Mouse (Mus musculus) gonadal fat pad, adult 2 months (tissue): ENCODE measurements around the gene Atxn3. TPM values are rescaled to one million over a fixed set of nuclear protein-coding genes. Genes with fewer than 3 reads are reported as not detected.

Experiments
- DNase-seq: peaks from one replicate; pipeline ENCODE4 v3.0.0-alpha.2; 2012; ENCODE audit warnings: low read depth
- polyA plus RNA-seq: library from polyadenylated mRNA; depleted of rRNA; stranded (reverse); fragments of >200 nt; gene quantifications from 2 replicates; pipeline ENCODE4 v1.2.3, GENCODE M21; 2012; rRNA removed

Atxn3 gene
- 6.0 and 8.0 TPM in 2 replicates for polyA plus RNA-seq

- DNase-seq, result no peak
These were observed at the start of gene Atxn3 for GRCm38 (mm10) chr12:101957942-101958544. Atxn3 (minus strand) TSS chr12:101958246.

GRCm38 (mm10) chr12:102000785-102001184 lies 42.7 kb upstream of the Atxn3 start:
- no peak for DNase-seq

- DNase-seq, result no peak
These were observed 40.9 kb upstream of the Atxn3 start for GRCm38 (mm10) chr12:101998929-101999328.

GRCm38 (mm10) chr12:101994576-101995467 lies 36.8 kb upstream of the Atxn3 start:
- DNase-seq, result no peak

GRCm38 (mm10) chr12:101987659-101988058 lies 29.6 kb upstream of the Atxn3 start:
- no peak for DNase-seq

GRCm38 (mm10) chr12:101985110-101985509 lies 27.1 kb upstream of the Atxn3 start:
- no peak for DNase-seq

GRCm38 (mm10) chr12:101982977-101983376 lies 24.9 kb upstream of the Atxn3 start:
- DNase-seq, result no peak

- DNase-seq, result no peak
These were observed 23.5 kb upstream of the Atxn3 start for GRCm38 (mm10) chr12:101981559-101981958.

- DNase-seq, result no peak
These were observed 22.2 kb upstream of the Atxn3 start for GRCm38 (mm10) chr12:101980266-101980665.

- DNase-seq, result no peak
These were observed 21.2 kb upstream of the Atxn3 start for GRCm38 (mm10) chr12:101979213-101979750.

- DNase-seq, result no peak
These were observed 20.5 kb upstream of the Atxn3 start for GRCm38 (mm10) chr12:101978588-101978987.

- DNase-seq, result no peak
These were observed 20.1 kb upstream of the Atxn3 start for GRCm38 (mm10) chr12:101978162-101978561.

- DNase-seq, result no peak
These were observed 19.4 kb upstream of the Atxn3 start for GRCm38 (mm10) chr12:101977404-101977915.

- DNase-seq, result no peak
These were observed 18.8 kb upstream of the Atxn3 start for GRCm38 (mm10) chr12:101976651-101977403.

GRCm38 (mm10) chr12:101975601-101976571 lies 17.8 kb upstream of the Atxn3 start, which contains the start of gene Cpsf2:
Cpsf2 (plus strand) TSS chr12:101975988.
- DNase-seq, result no peak

GRCm38 (mm10) chr12:101975167-101975600 lies 17.1 kb upstream of the Atxn3 start:
- no peak for DNase-seq

GRCm38 (mm10) chr12:101974571-101974970 lies 16.5 kb upstream of the Atxn3 start:
- DNase-seq, result no peak

GRCm38 (mm10) chr12:101972230-101972629 lies 14.2 kb upstream of the Atxn3 start:
- DNase-seq, result no peak

- no peak for DNase-seq
These were observed 13.3 kb upstream of the Atxn3 start for GRCm38 (mm10) chr12:101971311-101971710.
